Mouse (Mus musculus): Measurements from ENCODE around the gene Ntn5.

The Ntn5 gene

DNA sequence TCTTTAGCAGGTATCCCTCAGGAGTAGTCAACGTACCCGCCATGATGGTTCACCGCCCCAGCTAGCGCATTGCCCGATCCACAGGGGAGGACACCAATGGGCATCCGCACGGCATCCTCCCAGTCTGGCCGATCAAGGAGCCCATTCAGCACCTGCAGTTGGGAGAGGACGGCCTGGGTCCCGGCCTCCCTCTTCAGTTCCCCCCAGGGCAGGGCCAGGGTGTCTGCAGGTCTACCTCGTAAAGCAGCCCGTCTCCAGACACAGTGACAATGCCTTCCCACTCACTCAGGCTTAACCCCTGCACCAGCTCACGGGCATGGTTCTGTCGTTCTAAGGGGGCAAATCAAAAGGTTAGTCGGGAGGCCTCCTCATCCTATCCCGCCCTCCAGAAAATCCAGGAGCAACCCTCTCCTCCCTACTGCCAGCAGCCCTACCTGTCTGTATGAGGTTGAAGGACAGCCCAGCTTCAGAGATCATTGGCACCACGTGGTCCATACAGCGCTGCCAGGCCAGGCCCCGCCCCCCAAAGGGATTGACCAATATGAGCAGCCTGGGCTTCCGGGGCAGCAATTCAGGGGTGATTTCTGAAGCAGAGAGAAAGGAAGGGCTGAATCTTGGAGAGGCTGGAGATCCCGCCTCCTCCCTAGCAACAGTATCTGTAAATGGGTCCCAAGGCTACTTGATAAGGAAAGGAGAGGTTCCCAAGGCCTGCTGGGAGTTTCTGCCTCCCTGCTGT, 28.4 kb downstream of the Ntn5 start:
- 86% methylated on average over 21 of the region's 21 CpGs for WGBS

- 90% methylated on average over 16 of the region's 16 CpGs for WGBS
Measured at GRCm38 (mm10) chr7:45713396-45713795, 29.6 kb downstream of the Ntn5 start.

GRCm38 (mm10) chr7:45713881-45714520, 30.2 kb downstream of the Ntn5 start:
- 56% methylated on average over 6 of the region's 6 CpGs for WGBS

- 8% methylated on average over 14 of the region's 14 CpGs for WGBS
Measured at GRCm38 (mm10) chr7:45714630-45715089, 30.8 kb downstream of the Ntn5 start.

GRCm38 (mm10) chr7:45715090-45715708, 31.4 kb downstream of the Ntn5 start, which contains the start of gene Rpl18:
Rpl18 (plus strand) TSS chr7:45715457.
- WGBS: 6% methylated on average over 34 of the region's 34 CpGs

GRCm38 (mm10) chr7:45715741-45716459, 32.1 kb downstream of the Ntn5 start:
- WGBS: 77% methylated on average over 19 of the region's 19 CpGs

- 86% methylated on average over 3 of the region's 3 CpGs for WGBS
Measured at GRCm38 (mm10) chr7:45716460-45716857, 32.6 kb downstream of the Ntn5 start.

DNA sequence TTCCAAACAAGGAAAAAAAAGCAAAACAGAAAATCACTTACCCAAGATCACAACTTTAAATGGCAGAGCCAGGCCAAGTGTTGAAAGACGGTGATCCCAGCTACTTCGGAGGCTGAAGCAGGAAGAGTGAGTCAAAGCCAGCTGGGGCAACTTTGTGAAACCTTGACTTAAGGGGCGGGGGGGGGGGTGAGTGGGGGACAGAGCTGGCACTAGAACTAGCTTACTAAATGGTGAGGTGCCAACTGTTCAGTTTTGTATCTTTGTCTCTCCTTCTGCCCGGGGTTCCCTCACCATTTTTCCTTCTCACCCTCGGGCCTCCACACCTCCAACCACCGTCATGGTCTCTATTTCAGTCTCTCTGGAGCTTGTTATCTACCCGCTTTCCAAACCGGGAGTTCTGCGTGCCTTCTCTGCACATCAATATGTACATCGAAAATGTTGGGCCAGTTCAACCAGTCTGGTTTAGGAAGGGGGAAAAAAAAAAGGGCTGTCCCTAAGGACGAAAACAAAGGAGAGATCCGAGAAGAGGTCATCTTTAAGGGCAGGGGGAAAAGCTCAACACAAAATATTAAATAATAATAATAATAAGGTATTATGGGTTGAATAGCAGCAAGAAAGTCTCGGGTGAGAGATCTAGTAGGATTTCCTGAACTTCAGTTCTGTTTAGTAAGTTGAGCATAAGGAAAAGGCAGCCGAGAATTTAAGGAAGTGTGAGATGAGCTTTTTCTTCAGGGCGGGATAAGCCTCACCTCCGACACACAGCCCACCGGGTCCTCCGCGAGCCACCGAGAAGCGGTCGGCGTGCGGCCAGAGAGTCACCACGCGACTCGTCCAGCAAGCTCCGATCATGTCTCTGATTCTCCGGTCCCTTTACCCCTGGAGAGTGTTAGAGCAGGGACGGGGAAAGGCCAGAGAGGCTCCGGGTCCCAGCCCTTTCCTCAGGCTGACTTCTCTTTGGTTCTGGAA, 33.4 kb downstream of the Ntn5 start:
- WGBS: 5% methylated on average over 31 of the region's 31 CpGs

DNA sequence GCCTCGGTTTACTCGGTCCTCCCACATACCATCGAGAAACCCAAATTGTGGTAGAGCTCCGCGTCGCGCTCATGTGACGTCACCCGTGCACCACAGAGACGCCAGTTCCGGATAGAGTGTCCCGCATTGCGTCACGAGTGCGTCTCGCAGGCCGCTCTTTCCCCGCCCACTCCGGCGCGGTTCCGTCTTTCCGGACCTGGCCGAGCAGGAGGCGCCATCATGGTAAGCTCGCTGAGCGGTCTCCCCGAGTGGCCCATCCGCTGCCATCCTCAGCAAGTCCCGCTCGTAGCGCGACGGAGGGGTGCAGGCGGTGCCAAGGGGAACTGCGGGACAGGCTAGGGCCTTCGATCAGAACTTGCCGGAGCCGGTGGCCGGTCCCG, 34.1 kb downstream of the Ntn5 start, which contains the start of gene Sphk2:
Gene Sphk2 (minus strand): TSS at position 85 of the 380 bp plus-strand sequence.
- under 1% methylated on average over 41 of the region's 41 CpGs for WGBS

DNA sequence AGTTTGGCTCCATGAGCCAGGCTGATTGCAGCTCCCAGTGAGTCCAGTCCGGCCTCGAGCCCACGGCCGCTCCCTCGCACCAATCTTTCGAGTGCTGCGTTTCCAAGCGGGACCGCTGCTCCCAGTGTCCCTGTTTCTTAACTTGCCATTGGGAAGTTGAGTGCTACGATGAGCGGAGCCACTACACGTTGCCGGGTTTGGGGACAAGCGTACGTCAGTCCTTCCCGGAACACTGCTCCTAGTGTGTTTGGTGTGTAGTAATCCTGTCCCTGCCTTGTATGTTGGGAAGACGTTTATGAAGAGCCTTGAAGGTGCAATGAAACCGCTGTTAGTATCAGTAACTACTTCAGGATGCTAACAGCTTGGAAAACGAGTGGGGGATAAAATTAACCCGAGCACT, 34.5 kb downstream of the Ntn5 start:
- under 1% methylated on average over 20 of the region's 20 CpGs for WGBS

GRCm38 (mm10) chr7:45719180-45719579, 35.4 kb downstream of the Ntn5 start:
- WGBS: 83% methylated on average over 10 of the region's 10 CpGs

- 86% methylated on average over 16 of the region's 16 CpGs for WGBS
Measured at GRCm38 (mm10) chr7:45719738-45720412, 36.1 kb downstream of the Ntn5 start.

DNA sequence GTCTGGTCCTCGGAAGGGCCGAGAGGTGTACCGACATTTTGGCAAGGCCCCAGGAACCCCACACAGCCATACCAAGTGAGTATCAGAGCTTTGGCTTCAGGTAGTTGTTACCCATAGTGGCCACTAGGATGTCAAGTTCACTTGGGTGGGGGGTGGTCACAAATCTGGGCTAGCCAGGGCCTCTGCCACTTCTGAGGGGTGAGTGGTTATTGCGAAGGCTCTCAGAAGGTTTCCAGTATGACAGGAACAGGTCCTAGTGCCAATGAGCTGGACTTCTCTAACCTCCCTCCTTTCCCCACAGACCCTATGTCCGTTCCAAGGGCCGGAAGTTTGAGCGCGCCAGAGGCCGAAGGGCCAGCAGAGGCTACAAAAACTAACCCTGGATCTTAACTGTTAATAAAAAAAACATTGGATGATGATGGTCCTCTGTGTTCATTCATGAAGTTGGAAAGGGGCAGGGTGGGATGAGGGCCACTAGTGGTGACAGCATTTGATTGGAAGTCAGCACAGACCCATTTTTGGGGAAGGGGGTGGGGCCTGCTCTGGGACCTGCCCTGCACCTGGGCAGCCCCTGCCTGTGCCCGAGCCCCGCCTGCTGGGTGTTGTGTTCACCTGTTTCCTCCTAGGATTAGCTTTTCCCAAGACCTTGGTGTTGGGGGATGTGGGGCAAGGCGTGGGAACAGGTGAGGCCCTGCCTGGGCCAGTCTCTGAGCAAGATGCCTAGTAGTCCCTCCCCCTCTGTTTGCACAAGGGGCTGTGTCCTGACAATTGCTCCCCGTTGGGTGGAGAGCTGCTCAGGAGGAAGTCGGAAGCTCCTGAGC, 36.8 kb downstream of the Ntn5 start, which contains the start of gene Fam83e:
Gene Fam83e (plus strand): TSS at position 800 of the 821 bp plus-strand sequence.
- 81% methylated on average over 14 of the region's 14 CpGs for WGBS

GRCm38 (mm10) chr7:45721234-45721571, 37.4 kb downstream of the Ntn5 start:
- 66% methylated on average over 7 of the region's 7 CpGs for WGBS

- 68% methylated on average over 13 of the region's 13 CpGs for WGBS
Measured at GRCm38 (mm10) chr7:45721642-45722347, 38.0 kb downstream of the Ntn5 start.

DNA sequence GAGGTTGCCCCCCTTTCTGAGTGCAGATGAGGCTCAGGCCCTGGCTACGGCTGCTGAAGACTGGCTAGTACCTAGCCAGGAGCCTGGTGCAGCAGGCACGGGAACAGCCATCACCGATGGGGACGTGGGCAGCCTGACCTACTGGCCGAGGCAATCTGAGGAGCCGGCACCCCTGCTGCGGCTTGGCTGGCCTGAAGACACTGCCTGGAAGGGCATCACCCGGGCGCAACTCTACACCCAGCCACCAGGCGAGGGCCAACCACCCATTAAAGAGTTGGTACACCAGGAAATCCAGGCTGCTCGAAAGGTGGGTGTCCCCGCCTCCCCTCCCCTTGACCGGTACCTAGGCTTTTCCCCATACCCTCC, 38.5 kb downstream of the Ntn5 start:
- 74% methylated on average over 13 of the region's 13 CpGs for WGBS

DNA sequence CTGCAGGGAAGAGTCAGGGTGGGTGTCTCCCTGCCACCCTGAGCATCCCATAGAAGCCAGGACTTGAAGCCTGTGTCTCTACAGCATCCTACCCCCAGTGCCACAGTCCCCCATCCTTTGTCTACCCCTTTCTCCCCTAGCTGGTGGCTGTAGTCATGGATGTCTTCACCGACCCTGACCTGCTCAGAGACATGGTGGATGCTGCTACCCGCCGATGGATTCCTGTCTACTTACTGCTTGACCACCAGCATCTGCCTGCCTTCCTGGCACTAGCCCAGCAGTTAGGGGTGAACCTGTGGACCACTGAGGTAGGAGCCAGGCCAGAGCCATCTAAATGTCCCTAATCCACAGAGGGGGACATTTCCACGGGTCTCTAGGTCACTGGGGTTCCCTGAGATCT, 39.5 kb downstream of the Ntn5 start:
- WGBS: 88% methylated on average over 4 of the region's 4 CpGs

- WGBS: 95% methylated on average over 14 of the region's 14 CpGs
Measured at GRCm38 (mm10) chr7:45723781-45724180, 40.0 kb downstream of the Ntn5 start.

- 87% methylated on average over 9 of the region's 9 CpGs for WGBS
Measured at GRCm38 (mm10) chr7:45725151-45725550, 41.3 kb downstream of the Ntn5 start.
